Mouse (Mus musculus): ENCODE data around the gene Snai1.

GRCm38 (mm10) chr2:167585273-167585672, 47.3 kb downstream of the Snai1 start:
- TF ChIP-seq CTCF (IDR thresholded peaks at IDR 0.05; ENCODE audit: control insufficient read depth, insufficient read depth, low read length) (no peak), POLR2A (IDR thresholded peaks at IDR 0.05; ENCODE audit: borderline replicate concordance, control insufficient read depth, low read depth, low read length) (no peak)

Measured in bone marrow, adult 2 months (tissue).